Mouse (Mus musculus) embryo, embryonic 11 days (tissue): ENCODE measurements at regions not wholly inside any gene's neighbourhood (a gene's known extent, or its start where the extent isn't known, plus 50 kb on each side); places are given as distances from the start of the nearest gene placed in this dataset.

Source experiments
- DNase-seq: peaks from one replicate; pipeline ENCODE4 v3.0.0-alpha.2; 2015

DNA sequence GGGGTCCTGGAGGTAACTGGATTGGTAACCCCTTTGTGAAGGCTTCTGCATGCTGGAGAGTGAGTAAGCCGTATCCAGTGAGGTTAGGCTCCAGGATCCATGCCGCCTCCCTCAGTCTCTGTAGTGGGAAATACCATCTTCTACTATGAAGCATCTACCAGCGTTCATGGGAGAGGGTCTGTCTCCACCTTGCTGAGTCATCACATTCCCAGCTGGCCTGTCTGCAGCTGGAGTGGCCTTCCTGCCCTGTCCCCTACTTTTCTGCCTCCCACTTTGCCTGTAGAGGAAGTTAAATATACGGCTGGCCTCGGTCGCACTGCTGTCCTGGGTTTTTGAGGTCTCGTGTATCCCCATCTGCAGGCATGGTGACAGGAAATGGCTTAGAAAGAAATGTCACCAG is 78.0 kb upstream of the Sec14l1 start:
- no peak for DNase-seq

DNA sequence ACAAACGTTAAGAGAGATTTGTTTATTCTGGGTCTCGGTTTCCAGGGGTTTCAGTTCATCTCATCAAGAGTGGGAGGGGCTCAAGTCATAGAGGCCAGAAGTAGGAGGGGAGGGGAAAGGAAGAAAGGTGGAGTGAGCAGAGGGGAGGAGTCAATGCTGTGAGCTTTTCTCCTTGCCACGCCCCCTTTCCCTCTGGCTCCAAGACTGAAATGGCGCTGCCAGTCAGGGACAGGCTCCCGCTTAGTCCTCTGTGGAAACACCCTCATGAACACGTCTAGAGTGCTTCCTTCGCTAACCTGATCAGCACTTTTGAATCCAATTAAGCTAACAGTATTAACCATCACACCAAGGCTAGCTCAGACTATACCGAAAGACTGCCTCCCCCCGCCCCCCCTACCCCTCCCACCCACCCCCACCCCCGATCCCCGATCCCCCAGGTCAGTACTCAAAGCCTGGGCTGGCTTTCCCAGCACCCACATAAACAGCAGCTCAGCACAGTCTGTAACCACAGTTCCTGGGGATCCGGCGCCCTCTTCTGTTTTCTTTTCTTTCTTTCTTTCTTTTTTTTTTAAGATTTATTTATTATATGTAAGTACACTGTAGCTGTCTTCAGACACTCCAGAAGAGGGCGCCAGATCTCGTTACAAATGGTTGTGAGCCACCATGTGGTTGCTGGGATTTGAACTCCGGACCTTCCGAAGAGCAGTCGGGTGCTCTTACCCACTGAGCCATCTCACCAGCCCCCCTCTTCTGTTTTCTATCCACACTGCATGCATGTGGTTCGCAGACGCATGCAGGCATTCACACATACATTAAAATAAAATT is 76.5 kb upstream of the Sec14l1 start:
- peak; percentile 78 for DNase-seq

DNA sequence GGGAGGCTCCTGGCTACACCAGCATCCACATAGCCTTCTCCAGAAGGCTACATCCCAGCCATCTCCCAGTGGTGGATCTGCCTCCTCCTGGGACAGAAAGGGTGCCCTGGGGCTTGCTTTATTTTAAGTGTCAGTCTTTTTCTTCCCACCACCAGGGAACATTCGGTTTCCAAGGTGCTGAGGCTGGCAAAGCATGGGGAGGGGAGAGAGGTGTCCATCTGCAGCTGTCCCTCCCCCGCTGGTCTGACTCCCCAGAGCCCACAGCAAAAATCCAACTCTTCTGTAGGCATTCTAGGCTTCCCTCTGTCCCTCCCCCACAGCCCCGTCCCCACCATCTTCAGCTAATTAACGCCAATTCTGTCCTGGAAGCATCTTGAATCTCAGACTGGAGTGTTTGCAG is 74.1 kb upstream of the Sec14l1 start:
- DNase-seq: no peak

DNA sequence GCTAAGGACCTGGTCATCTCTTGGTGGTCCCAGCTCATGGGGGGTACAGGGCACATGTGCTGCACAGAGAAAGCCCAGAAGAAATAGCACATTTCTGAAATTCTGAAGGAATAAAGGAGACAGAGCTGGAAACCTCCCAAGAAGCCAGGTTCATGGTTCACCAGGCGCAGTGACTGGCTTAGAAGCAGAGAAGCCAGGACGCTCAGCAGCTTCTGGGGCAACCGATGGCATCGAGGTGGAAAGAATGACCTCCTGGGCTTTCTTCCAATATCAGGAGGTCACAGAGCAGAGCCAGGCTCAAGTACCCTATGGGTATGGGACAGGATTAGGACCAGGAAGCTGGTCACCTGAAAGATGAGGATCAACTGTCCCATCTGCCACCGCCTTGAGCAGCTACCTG is 72.6 kb upstream of the Sec14l1 start:
- DNase-seq: no peak

DNA sequence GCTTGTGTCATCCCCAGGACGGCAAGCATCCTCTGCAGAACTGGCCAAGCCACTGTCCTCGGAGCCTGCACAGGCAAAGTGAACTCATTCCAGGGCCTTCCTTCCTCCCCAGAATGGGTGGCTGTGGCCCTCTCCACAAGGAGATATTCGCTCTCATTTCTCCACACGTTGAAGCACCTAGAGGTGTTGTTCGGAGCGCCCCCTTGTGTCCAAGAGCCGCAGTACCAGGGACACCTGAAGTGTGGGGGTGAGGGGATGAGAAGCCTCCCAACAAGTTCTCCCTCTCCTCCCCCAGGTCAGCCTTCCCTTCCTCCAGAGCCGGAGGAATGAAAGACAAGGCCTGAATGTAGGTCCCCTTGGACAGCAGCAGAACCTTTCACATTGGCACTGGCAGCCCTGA is 71.4 kb upstream of the Sec14l1 start:
- DNase-seq: peak; percentile 76

DNA sequence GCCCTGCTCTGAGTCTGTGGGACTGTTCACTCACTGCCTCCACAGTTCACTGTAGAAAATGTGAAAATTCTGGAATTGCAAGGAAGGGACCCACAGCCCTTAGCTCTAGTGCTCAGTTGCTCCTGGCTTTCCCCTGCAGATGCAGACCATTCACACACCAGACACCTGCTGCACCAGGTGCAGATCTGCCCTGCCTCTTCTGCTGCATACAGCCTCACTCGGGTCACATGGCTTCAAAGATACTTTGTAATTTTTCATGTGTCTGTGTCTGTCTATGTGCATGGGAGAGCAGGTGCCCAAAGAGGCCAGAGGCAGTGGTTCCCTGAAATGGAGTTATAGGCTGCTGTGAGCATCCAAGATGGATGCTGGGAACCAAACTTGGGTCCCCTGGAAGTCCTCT is 70.2 kb upstream of the Sec14l1 start:
- no peak for DNase-seq

DNA sequence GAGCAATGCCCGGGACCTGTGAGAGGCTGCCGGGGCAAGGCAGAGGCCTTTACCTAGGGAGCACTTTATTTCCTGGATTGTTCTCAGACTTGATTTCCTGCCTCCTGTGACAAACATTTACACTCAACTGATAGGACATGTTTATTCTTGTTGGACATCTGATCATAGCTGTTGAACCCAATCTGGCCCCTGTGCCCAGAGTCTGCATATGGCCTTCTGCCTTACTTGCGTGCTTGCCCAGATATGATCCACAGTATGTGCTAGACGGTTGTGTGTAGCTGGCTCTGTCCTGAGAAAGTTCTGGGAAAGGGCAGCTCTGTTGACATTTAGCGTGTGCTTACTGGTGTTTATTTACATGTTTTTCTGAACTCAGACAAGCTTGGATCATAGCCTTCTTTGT is 68.3 kb upstream of the Sec14l1 start:
- no peak for DNase-seq

DNA sequence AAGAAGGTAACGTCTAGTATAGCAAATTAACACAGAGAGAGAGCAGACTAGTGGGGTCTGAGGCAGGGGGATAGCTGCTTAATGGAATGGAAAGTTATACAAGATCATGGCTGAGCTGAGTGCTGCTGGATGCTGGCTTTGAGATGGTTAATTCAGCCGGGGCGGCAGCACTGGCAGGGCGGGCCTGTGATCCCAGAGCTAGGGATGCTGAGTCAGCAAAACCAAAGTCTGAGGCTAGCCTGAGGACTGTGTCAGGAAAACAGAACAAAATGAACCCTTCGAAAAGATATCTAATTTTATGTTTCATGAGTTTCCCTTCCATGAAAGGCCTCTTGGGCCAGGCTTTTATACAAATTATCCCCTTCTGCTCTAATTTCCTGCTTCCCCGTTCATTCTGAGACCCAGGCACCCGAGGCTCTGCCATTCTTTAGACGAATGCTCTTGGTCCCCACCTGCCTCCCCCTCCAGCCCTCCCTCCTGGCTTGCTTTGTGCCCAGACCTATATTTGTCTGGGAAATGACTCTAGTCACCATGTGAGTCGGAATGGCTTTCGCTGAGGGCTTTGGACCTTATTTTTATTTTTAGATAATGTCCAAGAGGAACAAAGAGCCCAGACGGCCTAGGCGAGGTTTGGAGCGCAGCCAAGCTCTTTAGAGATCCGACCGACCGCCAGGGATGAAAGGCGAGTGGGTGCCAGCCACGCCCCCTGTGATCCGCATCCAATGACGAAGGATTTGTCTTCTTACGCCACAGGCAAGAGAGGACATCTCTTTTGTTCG is 67.6 kb upstream of the Sec14l1 start:
- peak; percentile 67 for DNase-seq

DNA sequence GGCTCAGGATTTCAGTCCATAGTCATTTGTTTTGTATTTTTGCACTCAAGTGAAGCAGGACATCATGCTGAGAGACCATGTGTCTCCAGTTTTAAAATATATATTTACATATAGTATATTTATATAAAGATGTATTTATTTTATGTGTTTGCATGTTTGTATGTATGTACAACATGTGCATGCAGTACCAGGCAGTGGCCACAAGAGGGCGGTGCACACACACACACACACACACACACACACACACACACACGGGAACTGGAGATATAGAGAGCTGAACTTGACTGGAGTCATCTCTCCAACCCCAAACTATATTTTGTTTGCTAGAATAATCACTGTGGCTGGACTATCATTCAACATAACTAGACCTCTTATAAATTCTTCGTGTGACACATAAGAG is 66.1 kb upstream of the Sec14l1 start:
- no peak for DNase-seq

DNA sequence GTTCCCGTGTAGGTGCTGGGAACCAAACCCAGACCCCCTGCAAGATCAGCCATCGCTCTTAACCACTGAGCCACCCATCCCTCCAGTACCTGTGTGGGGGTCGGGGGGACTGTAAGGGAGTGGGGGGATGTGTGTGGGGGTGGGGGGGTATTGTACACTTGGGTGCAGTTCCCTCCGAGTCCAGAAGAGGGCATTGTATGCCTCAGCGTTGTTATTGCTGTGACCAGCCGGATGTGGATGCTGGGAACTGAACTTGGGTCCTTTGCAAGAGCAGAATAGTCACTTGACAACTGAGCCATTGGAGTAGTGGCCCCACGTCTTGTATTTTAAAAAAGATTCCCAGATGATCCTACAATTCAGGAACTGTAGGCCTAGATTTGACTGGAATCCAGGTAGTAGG is 64.2 kb upstream of the Sec14l1 start:
- no peak for DNase-seq

DNA sequence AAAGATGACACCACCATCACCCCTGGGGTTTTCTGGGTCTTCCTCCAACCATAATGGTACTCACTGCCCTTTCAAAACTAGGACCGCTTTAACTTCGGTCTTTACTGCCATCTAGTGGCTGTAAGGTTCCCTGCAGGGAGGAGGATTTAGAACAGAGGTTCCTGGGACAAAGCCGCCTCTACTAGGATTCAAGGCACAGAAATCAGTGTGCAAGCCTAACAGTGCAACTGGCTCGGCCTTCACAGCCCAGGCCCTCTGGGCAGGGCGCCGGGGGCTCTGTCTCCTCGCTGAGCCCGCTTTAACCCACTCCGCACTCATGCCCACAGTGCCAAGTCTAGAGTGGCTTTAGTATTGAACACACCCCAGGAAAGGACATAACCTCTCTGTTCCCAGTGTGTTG is 58.0 kb upstream of the Sec14l1 start:
- peak; percentile 88 for DNase-seq

DNA sequence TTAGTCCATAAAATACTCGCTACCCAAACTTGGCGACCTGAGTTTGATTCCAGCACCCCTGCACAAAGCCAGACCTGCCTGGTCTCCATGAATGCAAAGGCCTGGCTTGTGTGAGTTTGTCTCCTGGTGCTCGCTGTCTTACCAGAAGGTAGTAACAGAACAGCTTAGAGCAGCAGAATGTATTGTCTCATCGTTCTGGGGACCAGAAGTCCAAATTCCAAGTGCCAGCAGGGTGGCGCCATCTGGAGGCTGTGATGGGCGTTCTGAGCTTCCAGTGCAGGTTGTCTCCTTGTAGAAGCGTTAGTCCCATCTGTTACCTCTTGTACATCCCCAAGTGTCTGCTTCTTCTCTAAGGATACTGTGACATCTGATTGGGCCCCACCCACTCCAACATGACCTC is 57.5 kb upstream of the Sec14l1 start:
- DNase-seq: peak; percentile 67

DNA sequence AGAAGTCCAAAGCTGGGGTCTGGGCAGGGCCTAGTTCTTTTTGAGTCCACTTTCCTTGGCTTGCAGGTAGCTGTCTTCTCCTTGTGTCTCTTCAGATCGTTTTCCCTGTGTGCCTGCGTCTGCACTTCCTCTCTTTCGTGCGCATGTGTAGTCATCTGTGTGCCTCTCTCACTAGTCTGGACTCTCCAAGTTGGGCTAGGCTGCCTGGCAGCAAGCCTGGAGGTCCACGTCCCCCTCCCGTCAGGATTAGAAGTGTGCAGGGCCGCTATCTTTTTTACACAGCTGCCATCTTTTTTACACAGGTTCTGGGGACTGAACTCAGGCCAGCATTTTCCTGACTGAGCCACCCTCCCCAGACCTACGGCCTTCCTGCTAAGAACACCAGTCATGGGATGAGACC is 55.8 kb upstream of the Sec14l1 start:
- DNase-seq: no peak

DNA sequence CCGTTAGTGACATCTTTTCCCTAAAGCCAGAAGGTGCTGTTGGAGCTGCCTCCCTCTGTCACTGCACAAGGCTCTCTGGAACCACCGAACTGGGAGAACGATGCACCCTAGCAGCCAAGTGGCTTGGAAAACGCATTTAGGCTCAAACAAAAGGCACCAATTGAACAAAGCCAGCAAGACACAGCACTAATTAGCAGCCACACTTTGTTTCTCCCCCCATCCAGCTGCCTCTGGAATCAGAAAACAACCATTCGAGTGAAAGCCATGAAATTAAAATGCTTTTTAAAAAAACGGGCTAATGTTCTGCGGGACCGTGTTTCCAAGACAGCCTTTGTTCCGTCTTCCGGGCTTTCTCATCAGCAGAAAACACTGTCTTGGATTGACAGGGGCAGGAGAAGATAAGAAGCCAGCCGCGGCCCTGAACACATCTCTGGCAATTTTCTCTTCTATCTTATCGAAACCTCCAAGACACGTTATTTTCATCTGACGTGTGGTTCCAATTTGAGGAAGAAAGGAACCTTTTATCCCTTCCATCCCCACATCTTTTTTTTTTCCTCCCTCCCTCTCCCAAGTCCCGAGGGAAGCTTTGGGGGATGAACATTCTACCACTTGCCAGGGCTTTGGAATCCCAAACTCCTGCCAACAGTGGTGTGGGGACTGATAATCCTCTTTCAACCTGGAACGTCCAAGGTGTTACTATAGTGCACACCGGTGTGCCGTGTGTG is 54.8 kb upstream of the Sec14l1 start:
- DNase-seq: peak; percentile 42

DNA sequence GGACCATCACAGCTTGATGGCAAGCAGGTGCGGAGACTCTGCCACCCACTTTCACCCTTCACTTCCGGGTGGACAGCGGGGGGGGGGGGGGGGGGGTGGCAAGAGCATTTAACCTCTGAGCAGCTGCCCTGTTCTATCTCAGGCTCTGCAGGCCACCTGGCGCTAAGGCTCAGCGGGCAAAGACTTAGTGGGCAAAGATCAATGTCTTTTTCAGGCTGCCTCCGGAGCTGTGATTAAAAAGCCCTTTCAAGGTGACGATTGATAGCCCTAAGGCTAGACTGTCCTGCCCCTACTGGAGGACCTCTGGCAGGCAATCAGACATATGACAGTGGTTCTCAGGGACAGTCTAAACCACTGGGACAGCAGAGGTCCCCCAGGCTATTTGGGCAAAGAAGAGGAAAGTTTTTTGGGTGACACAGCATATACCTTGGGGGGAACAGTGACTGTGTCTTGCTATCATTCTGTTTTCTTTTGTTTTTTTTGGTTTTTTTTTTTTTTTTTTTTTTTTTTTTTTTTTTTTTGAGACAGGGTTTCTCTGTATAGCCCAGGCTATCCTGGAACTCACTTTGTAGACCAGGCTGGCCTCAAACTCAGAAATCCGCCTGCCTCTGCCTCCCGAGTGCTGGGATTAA is 54.1 kb upstream of the Sec14l1 start:
- peak; percentile 44 for DNase-seq

DNA sequence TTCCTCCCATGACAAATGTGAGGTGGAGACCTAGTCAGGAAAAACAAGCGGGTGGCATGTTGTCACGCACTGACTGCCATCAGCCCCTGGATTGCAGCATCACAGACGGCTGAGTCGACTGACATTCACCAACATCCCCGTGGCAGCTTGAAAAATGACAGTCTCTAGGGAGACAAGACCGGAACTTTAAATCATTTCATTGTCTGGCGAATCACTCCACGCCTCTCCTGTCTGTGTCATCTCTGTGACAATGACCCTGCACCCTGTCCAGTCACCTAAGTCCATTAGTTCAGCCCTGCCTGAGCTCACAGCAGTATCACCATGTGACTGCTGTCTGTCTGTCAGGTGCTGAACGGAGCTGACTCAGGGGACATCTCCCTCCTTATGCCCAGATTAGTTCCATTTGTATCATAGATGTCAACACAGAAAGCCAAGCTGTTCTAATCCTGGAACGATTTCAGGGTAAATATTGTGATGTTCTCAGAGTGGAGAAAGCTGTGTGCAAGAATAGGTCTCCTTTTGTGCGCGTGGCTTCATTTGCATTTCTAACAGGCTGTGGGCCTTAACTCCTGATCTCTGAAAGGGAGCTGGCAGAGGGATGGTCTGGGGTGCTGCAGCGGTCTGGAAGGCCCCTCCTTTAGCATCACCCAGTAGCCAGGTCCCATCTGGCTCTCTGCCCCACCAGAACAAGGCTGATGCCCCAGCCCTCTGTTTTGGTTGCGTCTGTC is 52.0 kb upstream of the Sec14l1 start:
- peak; percentile 17 for DNase-seq
